Mouse (Mus musculus): ENCODE data around the gene Peak1.

GRCm38 (mm10) chr9:56200200-56200599 is 217.7 kb downstream of the Peak1 start:
- TF ChIP-seq POLR2AphosphoS2 (IDR thresholded peaks at IDR 0.05; ENCODE audit: low read length): no peak
- no peak for TF ChIP-seq CTCF (IDR thresholded peaks at IDR 0.05 in 2 of 3, conservative IDR thresholded peaks at IDR 0.05 in 1 of 3; ENCODE audit: control insufficient read depth in 1 of 3, insufficient read depth in 1 of 3, low read depth in 2 of 3, low read length in 3 of 3, poor library complexity in 1 of 3, severe bottlenecking in 1 of 3)
- TF ChIP-seq TCF12 (IDR thresholded peaks at IDR 0.05; ENCODE audit: low read depth, low read length): no peak

Data from MEL (cell line).